Mouse (Mus musculus) megakaryocyte, embryonic 14.5 days (primary cell): ENCODE data around the gene Lrrc28.

Source experiments
- FLI1 ChIP-seq: IDR thresholded peaks from 2 replicates; pipeline ENCODE4 v1.6.1; 2012; ENCODE audit warnings: low read length, inconsistent platforms, mixed read lengths
- GATA1 ChIP-seq: IDR thresholded peaks from 3 replicates; pipeline ENCODE4 v1.6.1; 2012; ENCODE audit warnings: mixed read lengths, low read length, inconsistent platforms, borderline replicate concordance

GRCm38 (mm10) chr7:67583852-67584251, 61.2 kb downstream of the Lrrc28 start:
- no peak for TF ChIP-seq GATA1
- TF ChIP-seq FLI1 = no peak
